Mouse (Mus musculus) heart, embryonic 14.5 days (tissue): Measurements from ENCODE around the gene Zbtb46. TPM values are rescaled to one million over a fixed set of nuclear protein-coding genes. Genes with fewer than 3 reads are reported as not detected.

Experiments
- ATAC-seq: fragments of 200-750 bp; cut with Nextera tagmentation; 2 replicates; pipeline ENCODE4 v1.8.0; 2017; ENCODE audit warnings: low read depth, moderate TSS enrichment; ENCODE audit not compliant: insufficient number of reproducible peaks, insufficient read depth, low FRiP score
- H3K27ac ChIP-seq, 2 experiments: fragments of 200-500 bp in 1 of 2; fragments of 300-500 bp in 1 of 2; sonication (generic) in 1 of 2; replicated peaks in 1 of 2; 2 replicates each; pipeline ENCODE4 v1.5.1; 2012 to 2014; ENCODE audit warnings: low read depth in 2 of 2, low read length in 2 of 2, control low read depth in 1 of 2, mild to moderate bottlenecking in 1 of 2, mixed read lengths in 1 of 2; ENCODE audit not compliant: control insufficient read depth in 1 of 2, insufficient read depth in 1 of 2
- H3K27me3 ChIP-seq: fragments of 300-500 bp; sonication (generic); 2 replicates; pipeline ENCODE4 v1.6.1; 2014; ENCODE audit warnings: mild to moderate bottlenecking, low read length, control low read depth; ENCODE audit not compliant: control insufficient read depth, insufficient read depth
- H3K36me3 ChIP-seq: fragments of 300-500 bp; sonication (generic); 2 replicates; pipeline ENCODE4 v1.6.1; 2014; ENCODE audit warnings: mild to moderate bottlenecking, control low read depth, low read length, mixed read lengths; ENCODE audit not compliant: control insufficient read depth, insufficient read depth
- H3K4me1 ChIP-seq, 2 experiments: fragments of 200-500 bp in 1 of 2; fragments of 300-500 bp in 1 of 2; sonication (generic) in 1 of 2; 2 replicates each; pipeline ENCODE4 v1.6.1; 2012 to 2014; ENCODE audit warnings: low read length in 2 of 2, control low read depth in 1 of 2, mixed read lengths in 1 of 2; ENCODE audit not compliant: control insufficient read depth in 2 of 2, insufficient read depth in 2 of 2
- H3K4me2 ChIP-seq: fragments of 300-500 bp; sonication (generic); 2 replicates; pipeline ENCODE4 v1.6.1; 2014; ENCODE audit warnings: mild to moderate bottlenecking, low read length
- H3K4me3 ChIP-seq, 2 experiments: fragments of 200-500 bp in 1 of 2; fragments of 300-500 bp in 1 of 2; sonication (generic) in 1 of 2; 2 replicates each; pipeline ENCODE4 v1.5.1; 2012 to 2014; ENCODE audit warnings: low read length in 2 of 2, mild to moderate bottlenecking in 2 of 2, control low read depth in 1 of 2, low read depth in 1 of 2, moderate library complexity in 1 of 2; ENCODE audit not compliant: control insufficient read depth in 1 of 2, insufficient read depth in 1 of 2
- H3K9ac ChIP-seq: fragments of 300-500 bp; sonication (generic); 2 replicates; pipeline ENCODE4 v1.6.1; 2014; ENCODE audit warnings: mild to moderate bottlenecking, low read length
- H3K9me3 ChIP-seq: fragments of 300-500 bp; sonication (generic); 2 replicates; pipeline ENCODE4 v1.6.1; 2016; ENCODE audit warnings: low read length, control low read depth; ENCODE audit not compliant: control insufficient read depth
- WGBS: fragments of 180-500 bp; shearing (Covaris S2); extraction: QIAGEN DNeasy Blood & Tissue Kit; methylation state at CpG from one replicate; pipeline ENCODE4 v1.1.7; 2014; 5-methylcytosine and 5-hydroxymethylcytosine counted together
- polyA plus RNA-seq: library from polyadenylated mRNA; unstranded; fragments of >200 nt; fragmentation: Nextera tagmentation; extraction: Ambion mirVana; gene quantifications from 2 replicates; pipeline ENCODE4 v1.2.1, GENCODE M21; 2014

Zbtb46 gene
- polyA plus RNA-seq, 1 experiment from 2014 or later, result 8.8 TPM

DNA sequence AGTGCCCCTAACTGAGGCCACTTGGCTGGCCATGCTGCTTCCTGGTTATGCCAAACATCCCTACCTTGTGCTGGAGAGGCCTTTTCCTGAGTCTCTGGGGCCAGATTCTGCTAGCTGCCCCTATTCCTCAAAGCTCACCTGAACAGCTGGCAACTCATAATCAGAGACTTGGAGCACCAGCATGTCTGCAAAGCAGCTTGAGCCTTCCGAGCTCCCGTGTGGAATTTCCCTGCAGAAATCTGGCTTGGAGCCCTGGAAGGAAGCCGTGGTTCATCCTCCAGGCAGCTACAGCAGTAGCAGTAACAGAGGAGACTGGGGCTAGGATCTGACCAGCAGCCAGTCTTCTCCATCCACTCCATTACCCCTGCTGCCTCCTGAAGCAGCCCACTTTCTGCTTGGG, 73.3 kb downstream of the Zbtb46 start:
- Histone ChIP-seq H3K27ac (no peak overlapping the region), H3K36me3 (peaks cover 75% of the 10 kb centered on the region)
- 54% methylated on average over 3 of the region's 3 CpGs for WGBS

DNA sequence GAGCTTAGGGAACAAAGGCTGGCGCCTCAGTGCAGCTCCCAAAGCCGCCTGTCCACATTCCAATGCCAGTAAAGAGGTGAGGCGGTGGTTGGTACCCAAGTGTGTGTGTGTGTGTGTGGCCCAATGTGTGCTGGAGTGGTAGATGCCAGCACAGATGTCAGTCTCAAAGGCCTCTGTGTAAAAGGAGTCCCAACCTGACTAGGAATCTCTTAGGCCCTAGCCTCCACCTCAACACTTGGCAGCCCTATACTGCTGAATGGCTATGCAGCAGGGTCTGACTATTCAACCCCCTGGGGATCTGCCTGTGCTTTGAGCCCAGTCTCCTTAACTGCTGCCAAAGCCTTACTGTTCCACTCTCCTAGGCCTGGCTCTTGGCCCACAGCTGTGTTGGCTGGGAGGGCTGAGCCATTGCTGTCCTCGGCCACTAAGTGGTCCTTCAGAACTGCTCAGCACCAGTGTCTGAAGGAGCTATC, 74.3 kb downstream of the Zbtb46 start:
- H3K27ac ChIP-seq, result no peak overlapping the region
- peaks cover 76% of the 10 kb centered on the region for H3K36me3 ChIP-seq
- WGBS, result 77% methylated on average over 4 of the region's 4 CpGs

More for the DNA sequence above, 73.3 kb downstream of the Zbtb46 start:
- no peak overlapping the region for H3K4me2 ChIP-seq
- no peak for ATAC-seq
- H3K27me3 ChIP-seq, result no peaks in the 10 kb centered on the region
- H3K4me1 ChIP-seq, result no peaks in the 10 kb centered on the region; a peak in 1 of 4 replicates
- no peaks in the 10 kb centered on the region for H3K9me3 ChIP-seq
- H3K9ac ChIP-seq, result no peak overlapping the region
- H3K4me3 ChIP-seq, result no peak overlapping the region

DNA sequence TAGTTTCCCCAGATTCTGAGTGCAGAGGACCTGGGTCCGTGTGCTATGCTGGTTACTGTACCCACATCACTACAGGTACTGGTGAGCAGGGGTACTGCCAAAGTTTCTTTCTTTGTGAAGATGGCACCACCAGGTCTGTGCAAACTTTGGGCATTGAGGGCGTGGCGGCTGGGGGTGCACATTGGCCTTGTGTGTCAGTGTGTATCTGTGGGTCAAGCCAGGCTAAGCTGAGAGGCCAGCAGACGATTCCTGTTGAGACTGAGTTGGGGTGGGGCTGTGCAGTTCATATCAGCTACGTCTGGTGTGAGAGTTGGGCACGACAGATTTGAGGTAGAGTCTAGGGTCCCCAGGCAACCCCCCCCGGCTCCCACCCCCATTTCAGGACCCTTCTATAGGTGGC, 74.8 kb downstream of the Zbtb46 start:
- H3K27me3 ChIP-seq, result no peaks in the 10 kb centered on the region
- H3K4me2 ChIP-seq, result no peak overlapping the region
- H3K9me3 ChIP-seq, result no peaks in the 10 kb centered on the region
- H3K4me1 ChIP-seq, result no peaks in the 10 kb centered on the region; a peak in 1 of 4 replicates
- no peak overlapping the region for H3K27ac ChIP-seq
- no peak for ATAC-seq
- H3K36me3 ChIP-seq, result peaks cover 81% of the 10 kb centered on the region
- H3K9ac ChIP-seq, result no peak overlapping the region
- 79% methylated on average over 7 of the region's 7 CpGs for WGBS
- H3K4me3 ChIP-seq, result no peak overlapping the region

More for the DNA sequence above, 74.3 kb downstream of the Zbtb46 start:
- Histone ChIP-seq H3K9ac (no peak overlapping the region), H3K27me3 (no peaks in the 10 kb centered on the region), H3K4me2 (no peak overlapping the region), H3K4me3 (no peak overlapping the region), H3K9me3 (no peaks in the 10 kb centered on the region), H3K4me1 (no peaks in the 10 kb centered on the region; a peak in 1 of 4 replicates)
- peak; percentile 33; the same call in 1 of the 2 replicates for ATAC-seq

DNA sequence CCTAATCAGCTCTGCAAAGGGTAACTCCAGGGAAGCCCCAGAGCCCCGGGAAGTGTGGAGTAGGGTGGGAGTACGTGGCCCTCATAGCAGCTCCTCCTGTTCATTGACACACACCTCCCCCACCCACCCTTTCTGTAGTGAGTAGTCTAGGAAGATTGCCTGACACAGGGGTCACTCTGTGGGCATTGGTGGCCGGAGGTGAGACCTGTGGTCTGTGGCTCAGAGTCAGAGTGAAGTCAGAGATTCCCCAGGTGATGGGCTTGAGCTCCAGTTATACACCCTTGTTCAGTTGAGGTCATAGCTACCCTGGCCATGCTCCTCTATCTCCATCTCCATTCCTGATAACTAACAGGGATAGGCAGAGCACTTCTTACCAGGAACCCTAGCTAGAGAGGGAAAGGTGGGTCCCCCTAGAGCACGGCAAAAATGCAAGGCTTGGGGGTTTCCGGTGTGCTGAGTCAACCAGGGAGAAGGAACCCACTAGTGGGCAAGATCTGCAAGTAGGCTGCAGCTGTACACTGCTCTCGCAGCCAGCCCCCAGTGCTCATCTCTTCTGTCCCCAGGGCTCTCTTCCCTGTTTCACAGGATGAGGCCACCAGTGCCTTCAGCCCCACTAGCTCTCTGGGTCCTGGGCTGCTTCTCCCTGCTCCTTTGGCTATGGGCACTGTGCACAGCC, 77.5 kb downstream of the Zbtb46 start:
- Histone ChIP-seq H3K27ac (no peak overlapping the region), H3K4me3 (no peak overlapping the region), H3K27me3 (no peaks in the 10 kb centered on the region), H3K4me2 (no peak overlapping the region), H3K9me3 (no peaks in the 10 kb centered on the region), H3K9ac (no peak overlapping the region), H3K36me3 (peaks cover 81% of the 10 kb centered on the region), H3K4me1 (no peaks in the 10 kb centered on the region; a peak in 1 of 4 replicates)
- 87% methylated on average over 6 of the region's 6 CpGs for WGBS
- no peak for ATAC-seq

DNA sequence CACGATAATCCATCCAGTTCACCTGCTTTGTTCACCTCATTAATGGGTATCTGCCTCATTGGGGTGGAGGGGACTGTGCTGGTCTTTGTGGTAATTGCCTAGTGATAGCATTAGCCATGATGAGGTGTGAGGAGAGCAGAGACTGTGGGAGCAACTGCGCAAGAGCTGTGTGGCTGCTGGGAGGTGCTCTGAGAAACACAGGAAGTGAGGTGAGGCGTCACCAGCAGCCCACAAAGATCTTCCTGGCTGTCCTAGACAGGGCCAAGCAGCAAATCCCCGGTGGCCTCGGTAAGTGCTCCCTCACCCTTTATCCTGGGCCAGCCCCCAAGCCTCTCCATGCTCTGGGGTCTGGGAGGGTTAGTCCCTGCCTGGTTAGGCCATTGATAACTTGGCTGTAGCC, 78.1 kb downstream of the Zbtb46 start:
- no peak overlapping the region for H3K4me3 ChIP-seq
- no peaks in the 10 kb centered on the region for H3K27me3 ChIP-seq
- H3K9ac ChIP-seq, result no peak overlapping the region
- H3K36me3 ChIP-seq, result peaks cover 74% of the 10 kb centered on the region
- no peaks in the 10 kb centered on the region for H3K9me3 ChIP-seq
- no peak overlapping the region for H3K27ac ChIP-seq
- H3K4me1 ChIP-seq, result no peaks in the 10 kb centered on the region; a peak in 1 of 4 replicates
- H3K4me2 ChIP-seq, result no peak overlapping the region
- 84% methylated on average over 5 of the region's 5 CpGs for WGBS
- ATAC-seq, result no peak

DNA sequence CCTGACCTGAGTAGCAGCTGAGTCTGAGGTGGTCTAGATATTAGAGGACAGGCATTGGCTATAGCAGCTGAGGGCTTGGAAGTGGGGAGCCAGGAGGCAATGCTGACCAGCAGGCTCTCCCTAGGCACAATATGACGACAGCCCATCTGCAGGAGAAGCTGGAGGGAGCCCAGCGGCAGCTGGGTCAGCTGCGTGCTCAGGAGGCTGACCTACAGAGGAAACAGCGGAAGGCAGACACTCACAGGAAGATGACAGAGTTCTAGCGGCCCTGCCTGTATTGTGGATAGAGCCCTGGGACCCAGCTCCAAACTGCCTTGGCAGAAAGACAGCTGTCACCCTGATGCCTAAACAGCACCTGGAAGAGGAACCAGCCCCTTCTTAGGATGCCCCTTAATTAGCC, 79.0 kb downstream of the Zbtb46 start:
- Histone ChIP-seq H3K4me1 (no peaks in the 10 kb centered on the region), H3K27ac (no peak overlapping the region), H3K36me3 (peaks cover 69% of the 10 kb centered on the region), H3K27me3 (no peaks in the 10 kb centered on the region), H3K9me3 (no peaks in the 10 kb centered on the region), H3K4me3 (no peak overlapping the region), H3K4me2 (no peak overlapping the region), H3K9ac (no peak overlapping the region)
- no peak for ATAC-seq
- 86% methylated on average over 5 of the region's 5 CpGs for WGBS

DNA sequence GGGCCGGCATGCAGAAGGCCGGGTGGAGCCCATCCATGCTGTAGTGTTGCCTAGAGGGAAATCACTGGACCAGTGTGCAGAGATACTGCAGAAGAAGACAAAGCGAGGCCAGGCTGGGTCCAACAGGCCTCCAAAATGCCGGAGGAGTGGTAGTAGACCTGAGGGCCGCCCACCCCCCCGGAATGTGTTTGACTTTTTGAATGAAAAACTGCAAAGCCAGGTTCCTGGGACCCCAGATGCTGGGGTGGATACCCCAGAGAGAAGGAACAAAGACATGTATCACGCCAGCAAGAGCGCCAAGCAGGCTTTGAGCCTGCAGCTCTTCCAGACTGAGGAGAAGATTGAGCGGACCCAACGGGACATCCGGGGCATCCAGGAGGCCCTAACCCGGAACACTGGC, 79.4 kb downstream of the Zbtb46 start, which contains the start of gene Lime1:
TSS of gene Lime1 (plus strand) at position 301 of the 400 bp plus-strand sequence.
- no peak within 1 kb of the TSS for H3K4me2 ChIP-seq
- H3K27ac ChIP-seq, result no peak within 1 kb of the TSS
- no peaks in the 10 kb centered on the region for H3K9me3 ChIP-seq
- H3K27me3 ChIP-seq, result no peaks in the 10 kb centered on the region
- no peak for ATAC-seq
- no peaks in the 10 kb centered on the region for H3K4me1 ChIP-seq
- no peak within 1 kb of the TSS for H3K4me3 ChIP-seq
- 89% methylated on average over 12 of the region's 12 CpGs for WGBS
- peaks cover 67% of the 10 kb centered on the region for H3K36me3 ChIP-seq
- no peak within 1 kb of the TSS for H3K9ac ChIP-seq

DNA sequence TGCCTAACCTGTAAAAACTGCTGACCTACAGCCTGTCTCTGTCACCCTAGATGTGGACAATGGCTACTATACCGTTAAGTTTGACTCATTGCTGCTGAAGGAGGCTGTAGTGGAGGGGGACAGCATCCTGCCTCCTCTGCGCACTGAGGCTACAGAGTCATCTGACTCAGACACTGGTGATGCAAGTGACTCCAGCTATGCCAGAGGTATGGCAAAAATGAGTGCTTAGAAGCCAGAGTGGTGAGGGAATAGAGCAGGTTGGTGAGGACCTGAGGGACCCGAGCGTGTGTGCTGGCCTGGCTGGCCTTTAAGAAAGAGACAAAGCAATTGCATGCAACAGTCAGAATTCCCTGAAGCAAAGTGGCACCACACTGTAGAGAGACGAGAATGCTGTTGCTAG, 80.5 kb downstream of the Zbtb46 start:
- Histone ChIP-seq H3K9ac (no peak overlapping the region), H3K4me2 (no peak overlapping the region), H3K4me1 (no peaks in the 10 kb centered on the region), H3K27me3 (no peaks in the 10 kb centered on the region), H3K9me3 (no peaks in the 10 kb centered on the region), H3K4me3 (no peak overlapping the region), H3K27ac (no peak overlapping the region), H3K36me3 (peaks cover 57% of the 10 kb centered on the region)
- no peak for ATAC-seq
- 86% methylated on average over 5 of the region's 5 CpGs for WGBS
